Mouse (Mus musculus) heart, adult 2 months (tissue): ENCODE data around the gene Arrdc2. TPM values are rescaled to one million over a fixed set of nuclear protein-coding genes. Genes with fewer than 3 reads are reported as not detected.

Experiments used
- DNase-seq, 2 experiments: peaks; one replicate each; pipeline ENCODE4 v3.0.0; 2021
- H3K27ac ChIP-seq: fragments of 200-600 bp; 2 replicates; pipeline ENCODE4 v1.8.1; 2022
- H3K27me3 ChIP-seq: fragments of 200-500 bp; 2 replicates; pipeline ENCODE4 v1.6.1; 2012; ENCODE audit warnings: mild to moderate bottlenecking, low read length, inconsistent platforms, mixed read lengths; ENCODE audit not compliant: control insufficient read depth, insufficient read depth
- H3K36me3 ChIP-seq: fragments of 200-500 bp; 2 replicates; pipeline ENCODE4 v1.6.1; 2012; ENCODE audit warnings: low read length, inconsistent platforms; ENCODE audit not compliant: control insufficient read depth, insufficient read depth
- H3K4me1 ChIP-seq: fragments of 200-500 bp; 2 replicates; pipeline ENCODE4 v1.6.1; 2011; ENCODE audit warnings: low read length; ENCODE audit not compliant: control insufficient read depth, insufficient read depth
- H3K4me3 ChIP-seq: fragments of 200-600 bp; 2 replicates; pipeline ENCODE4 v1.8.1; 2022
- H3K79me2 ChIP-seq: fragments of 200-500 bp; replicated peaks from 2 replicates; pipeline ENCODE4 v1.6.1; 2012; ENCODE audit warnings: mild to moderate bottlenecking, inconsistent platforms, low read length, moderate library complexity, mixed read lengths; ENCODE audit not compliant: control insufficient read depth, insufficient read depth
- H3K9ac ChIP-seq: fragments of 200-500 bp; 2 replicates; pipeline ENCODE4 v1.6.1; 2012; ENCODE audit warnings: low read depth, mild to moderate bottlenecking, control low read depth, inconsistent platforms, low read length, mixed read lengths
- CTCF ChIP-seq: fragments of 200-600 bp; IDR thresholded peaks from 2 replicates; pipeline ENCODE4 v1.8.1; 2022; ENCODE audit warnings: antibody characterized with exemption, mild to moderate bottlenecking, moderate library complexity
- EP300 ChIP-seq: fragments of 200-500 bp; IDR thresholded peaks from 2 replicates; pipeline ENCODE4 v1.6.1; 2011; ENCODE audit warnings: low read depth, low read length, control low read depth; ENCODE audit not compliant: insufficient read depth
- POLR2A ChIP-seq: fragments of 200-500 bp; IDR thresholded peaks from 2 replicates; pipeline ENCODE4 v1.6.1; 2011; ENCODE audit warnings: mild to moderate bottlenecking, low read depth, low read length, control low read depth; ENCODE audit not compliant: insufficient read depth
- WGBS: fragments of 180-500 bp; shearing (Covaris S2); methylation state at CpG from one replicate; pipeline ENCODE4 v1.1.7; 2018; 5-methylcytosine and 5-hydroxymethylcytosine counted together
- intact Hi-C: fragments of 180-260 bp; cut with DNase I; formaldehyde crosslinking; loops from one replicate; pipeline ENCODE4 v1.15.1; 2025
- long read RNA-seq: library from polyadenylated mRNA; stranded (forward); transcript quantifications from one replicate; pipeline ENCODE4 v2.0.0, GENCODE M21; 2021
- polyA plus RNA-seq: library from polyadenylated mRNA; depleted of rRNA; stranded (reverse); fragments of >200 nt; gene quantifications from 2 replicates; pipeline ENCODE4 v1.2.3, GENCODE M21; 2012; rRNA removed
- total RNA-seq, 2 experiments: library from RNA; stranded (reverse); gene quantifications; 2 replicates each; pipeline ENCODE4 v1.2.3; 2021

The Arrdc2 gene
- 10 to 100 TPM in 1 of 2 experiments, 1 to 10 TPM in 1; 8.9 to 18.6 TPM for total RNA-seq
- 15.2 and 36.2 TPM in 2 replicates for polyA plus RNA-seq
- long read RNA-seq, transcript Arrdc2-201 (8 exons, 2,355 nt): major isoform, 30 of 45 reads
- long read RNA-seq, partial matches to known transcripts: 7 of 45 reads
- long read RNA-seq, other reads (novel, unspliced or antisense): 6 of 45 reads

DNA sequence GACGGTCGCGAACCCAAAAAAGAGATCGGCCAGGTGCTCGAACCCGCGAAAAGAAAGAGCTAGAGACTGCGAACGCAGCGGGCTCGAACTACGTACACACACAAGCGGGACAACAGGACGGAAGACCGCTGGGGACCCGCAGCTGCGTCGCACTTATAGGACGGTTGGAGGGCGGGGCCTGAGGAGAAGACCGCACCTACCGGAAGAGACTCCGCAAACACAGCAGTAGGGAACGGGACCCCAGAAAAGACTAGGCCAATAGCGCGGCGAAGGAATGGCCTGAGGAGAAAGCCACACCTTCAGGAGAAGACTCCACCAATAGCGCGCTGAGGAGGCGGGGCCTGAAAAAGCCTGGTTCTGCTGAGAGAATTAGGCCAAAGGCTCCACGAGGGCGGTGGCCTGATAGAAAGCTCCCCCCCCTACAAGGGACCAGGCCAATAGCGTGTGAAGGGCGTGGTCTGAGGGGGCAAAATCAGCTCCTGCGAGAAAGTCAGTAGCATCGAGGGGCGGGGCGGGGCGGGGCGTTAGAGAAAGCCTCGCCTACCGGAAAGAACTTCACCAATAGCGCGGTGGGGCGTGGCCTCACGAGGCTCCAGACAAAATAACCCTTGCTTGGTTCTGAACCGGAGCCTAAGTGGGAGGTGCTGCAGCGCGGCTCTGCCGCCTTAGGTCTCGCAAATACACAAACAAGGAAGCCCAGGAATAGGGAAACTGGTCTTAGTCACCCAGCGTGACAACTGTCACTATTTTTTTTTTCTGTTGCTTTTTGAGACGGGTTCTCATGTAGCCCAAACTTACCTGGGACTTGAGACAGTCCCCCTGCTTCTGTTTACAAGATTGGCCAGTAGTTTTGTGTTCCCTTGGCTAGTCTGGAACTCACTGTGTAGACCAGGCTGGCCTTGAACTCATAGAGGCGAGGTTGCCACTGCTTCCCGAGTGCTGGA, at the start of gene Arrdc2:
TSS of gene Arrdc2 (minus strand) at position 313 of the 944 bp plus-strand sequence.
- H3K79me2 ChIP-seq: no peaks in the 10 kb centered on the region
- H3K27me3 ChIP-seq: no peaks in the 10 kb centered on the region
- H3K9ac ChIP-seq: peak within 1 kb of the TSS; percentile 82
- H3K36me3 ChIP-seq: no peaks in the 10 kb centered on the region
- intact Hi-C loops: loop anchor here (2.0 kb wide), 1 partner anchor 73 kb away; no protein-coding TSS in a partner anchor
- DNase-seq: peak; percentile 96 to 99
- 2% methylated on average over 55 of the region's 55 CpGs for WGBS
- peaks cover 1% of the 10 kb centered on the region; the same call in 1 of the 2 replicates for H3K4me1 ChIP-seq
- peak; percentile 100 for TF ChIP-seq POLR2A
- peak; percentile 64 for TF ChIP-seq EP300
- no peak for TF ChIP-seq CTCF
- H3K27ac ChIP-seq: peak within 1 kb of the TSS; percentile 94
- H3K4me3 ChIP-seq: peak within 1 kb of the TSS; percentile 53

DNA sequence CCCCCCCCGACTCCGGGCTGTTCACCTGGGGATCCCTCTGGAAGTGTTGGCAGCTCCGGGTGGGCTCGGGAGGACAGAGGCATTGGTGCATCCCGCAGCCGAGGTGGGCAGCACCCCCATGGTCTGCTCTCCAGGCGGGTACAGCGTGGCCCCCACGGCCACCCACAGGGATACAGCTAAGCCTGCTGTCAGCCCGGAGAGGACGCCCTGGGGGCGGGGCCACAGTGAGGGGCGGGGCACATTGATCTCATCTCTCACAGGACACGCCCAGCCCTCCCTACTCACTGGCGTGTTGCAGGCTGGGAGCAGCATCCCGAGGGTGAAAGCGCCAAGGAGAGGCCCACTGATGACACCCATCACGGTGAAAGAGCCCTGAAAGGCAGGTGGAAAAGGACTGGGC, 48.1 kb upstream of the Arrdc2 start:
- Histone ChIP-seq H3K9ac (no peak overlapping the region), H3K4me3 (no peak overlapping the region), H3K27me3 (peaks cover 10% of the 10 kb centered on the region), H3K36me3 (no peaks in the 10 kb centered on the region), H3K79me2 (no peaks in the 10 kb centered on the region), H3K27ac (no peak overlapping the region), H3K4me1 (no peaks in the 10 kb centered on the region)
- TF ChIP-seq EP300 (no peak), CTCF (no peak), POLR2A (no peak)
- no peak for DNase-seq
- intact Hi-C loops: no loop called here
- 11% methylated on average over 18 of the region's 18 CpGs for WGBS

- Histone ChIP-seq H3K4me1 (no peaks in the 10 kb centered on the region), H3K79me2 (no peaks in the 10 kb centered on the region), H3K9ac (no peak overlapping the region), H3K36me3 (no peaks in the 10 kb centered on the region), H3K27me3 (no peaks in the 10 kb centered on the region), H3K4me3 (no peak overlapping the region), H3K27ac (no peak overlapping the region)
- TF ChIP-seq CTCF (no peak), EP300 (no peak), POLR2A (no peak)
- DNase-seq: no peak
- intact Hi-C loops: no loop called here
- WGBS: 14% methylated on average over 12 of the region's 12 CpGs
Measured at GRCm38 (mm10) chr8:70885612-70886011, 46.1 kb upstream of the Arrdc2 start.

DNA sequence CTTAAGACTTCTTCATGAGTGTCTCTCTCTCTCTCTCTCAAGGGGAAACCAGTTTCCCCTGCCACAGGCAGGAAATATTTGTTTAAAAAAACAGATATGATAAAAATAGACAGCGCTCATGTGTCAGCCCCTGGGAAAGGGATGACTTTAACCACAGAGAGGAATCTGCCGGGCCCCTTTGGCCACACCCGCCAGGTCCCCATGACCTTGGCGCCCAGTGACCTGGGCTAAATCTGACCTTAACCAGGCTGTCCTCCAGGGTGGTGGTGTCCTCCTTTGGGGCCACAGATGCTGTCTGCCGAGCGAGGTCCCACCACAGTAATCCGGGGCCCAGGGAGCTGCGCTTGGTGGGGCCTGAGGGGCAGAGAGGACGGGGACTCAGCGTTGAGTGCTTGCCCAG, 45.2 kb upstream of the Arrdc2 start:
- Histone ChIP-seq H3K4me1 (peaks cover 4% of the 10 kb centered on the region), H3K79me2 (no peaks in the 10 kb centered on the region), H3K4me3 (no peak overlapping the region), H3K9ac (no peak overlapping the region), H3K27ac (no peak overlapping the region), H3K27me3 (no peaks in the 10 kb centered on the region), H3K36me3 (no peaks in the 10 kb centered on the region)
- TF ChIP-seq EP300 (no peak), CTCF (no peak), POLR2A (no peak)
- 63% methylated on average over 10 of the region's 10 CpGs for WGBS
- DNase-seq: no peak
- intact Hi-C loops: no loop called here

- Histone ChIP-seq H3K9ac (no peak overlapping the region), H3K4me1 (peaks cover 4% of the 10 kb centered on the region), H3K27me3 (no peaks in the 10 kb centered on the region), H3K36me3 (no peaks in the 10 kb centered on the region), H3K4me3 (no peak overlapping the region), H3K79me2 (no peaks in the 10 kb centered on the region), H3K27ac (no peak overlapping the region)
- DNase-seq: no peak
- WGBS: 71% methylated on average over 4 of the region's 4 CpGs
- no peak for TF ChIP-seq EP300
- no peak for TF ChIP-seq POLR2A
- TF ChIP-seq CTCF: no peak
- intact Hi-C loops: no loop called here
Measured at GRCm38 (mm10) chr8:70884186-70884585, 44.7 kb upstream of the Arrdc2 start.

DNA sequence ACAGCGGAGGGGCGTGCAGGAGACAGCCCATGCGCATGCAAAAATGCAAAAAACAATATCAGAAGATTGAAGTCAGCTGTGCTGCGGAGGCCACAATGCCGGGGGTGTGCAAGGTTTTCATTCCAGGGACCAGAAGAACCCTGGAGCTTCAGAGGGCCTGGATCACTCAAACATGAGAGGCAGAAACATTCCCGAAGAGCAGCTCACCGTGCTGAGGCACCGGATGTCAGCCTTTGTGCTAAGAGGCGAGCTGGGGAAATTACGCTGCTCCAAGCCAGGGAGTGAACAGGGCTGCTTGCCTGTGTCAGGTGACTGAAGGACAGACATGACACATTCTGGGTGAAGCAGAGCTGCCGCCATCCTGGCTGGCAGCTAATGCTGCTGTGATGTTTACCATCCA, 41.0 kb upstream of the Arrdc2 start:
- H3K27ac ChIP-seq: peak overlapping the region; percentile 73
- TF ChIP-seq POLR2A: 0 out of 2 replicates have a peak, but pooled peaks have one; percentile 35
- 0 out of 2 replicates have a peak, but pooled peaks have one; percentile 34 for TF ChIP-seq EP300
- no peak for TF ChIP-seq CTCF
- H3K27me3 ChIP-seq: no peaks in the 10 kb centered on the region
- H3K79me2 ChIP-seq: no peaks in the 10 kb centered on the region
- intact Hi-C loops: no loop called here
- peak overlapping the region; percentile 46; the same call in 1 of the 2 replicates for H3K9ac ChIP-seq
- DNase-seq: no peak
- no peaks in the 10 kb centered on the region for H3K36me3 ChIP-seq
- 18% methylated on average over 11 of the region's 11 CpGs for WGBS
- H3K4me1 ChIP-seq: peaks cover 4% of the 10 kb centered on the region
- peak overlapping the region; percentile 34; the same call in 1 of the 2 replicates for H3K4me3 ChIP-seq
